Mouse (Mus musculus) left cerebral cortex, adult 9 months (tissue): ENCODE measurements at regions not wholly inside any gene's neighbourhood (a gene's known extent, or its start where the extent isn't known, plus 50 kb on each side); places are given as distances from the start of the nearest gene placed in this dataset.

ENCODE experiments used
- DNase-seq, 2 experiments: peaks; one replicate each; pipeline ENCODE4 v3.0.0; 2022; ENCODE audit warnings: low spot score in 2 of 2

DNA sequence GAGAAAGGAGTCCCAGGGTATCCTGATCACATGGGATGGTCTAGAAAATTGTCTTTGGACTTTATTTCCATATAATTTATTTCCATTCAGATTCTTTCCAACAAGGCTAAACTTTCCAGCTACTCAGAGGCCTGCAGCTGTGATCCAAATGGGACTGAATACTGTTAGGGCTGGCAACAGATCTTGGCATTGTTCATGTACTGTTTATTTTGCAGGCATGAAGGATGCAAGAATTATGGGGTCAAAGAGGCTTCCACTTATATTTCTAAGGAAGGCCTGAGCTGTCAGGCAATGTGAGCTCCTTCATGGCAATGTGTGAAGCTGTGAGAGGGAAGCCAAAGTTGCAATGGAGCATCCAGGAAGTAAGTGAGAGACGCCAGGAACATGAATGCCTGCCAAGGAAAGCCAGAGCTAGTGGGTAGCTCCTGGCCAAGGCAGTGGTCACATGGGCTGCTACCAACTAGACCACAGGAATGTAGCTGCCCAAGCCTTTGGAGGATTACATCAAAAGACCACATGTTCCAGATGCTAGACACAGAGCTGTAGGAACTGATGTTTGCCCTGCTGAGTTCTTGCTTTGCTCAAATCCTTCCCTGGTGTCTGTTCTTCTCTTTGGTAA lies 261.8 kb upstream of the Sox11 start:
- peak in 1 of 2 experiments; percentile 3 for DNase-seq

- peak in 1 of 2 experiments; percentile 67 for DNase-seq
Observed at GRCm38 (mm10) chr12:27599149-27599548, 256.8 kb upstream of the Sox11 start.

DNA sequence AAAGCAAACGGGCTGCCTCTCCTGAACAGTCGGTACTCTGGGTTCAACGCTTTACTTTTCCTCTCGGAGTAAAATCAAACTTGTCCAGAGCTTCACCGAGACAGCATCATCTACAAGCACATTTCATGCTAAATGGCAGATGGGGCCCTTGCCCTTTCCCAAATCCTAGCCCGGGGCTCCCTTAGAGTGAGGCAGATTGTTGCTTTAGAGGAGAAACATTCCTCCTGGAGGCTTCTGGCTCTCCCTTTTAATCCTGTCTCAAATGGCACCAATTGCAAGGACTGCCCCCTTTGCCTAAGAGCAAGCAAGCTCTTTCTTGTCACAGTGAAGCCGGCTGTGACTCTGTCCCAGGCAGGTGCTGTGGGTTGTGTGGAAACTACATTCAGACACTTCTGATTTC lies 255.5 kb upstream of the Sox11 start:
- no peak for DNase-seq

DNA sequence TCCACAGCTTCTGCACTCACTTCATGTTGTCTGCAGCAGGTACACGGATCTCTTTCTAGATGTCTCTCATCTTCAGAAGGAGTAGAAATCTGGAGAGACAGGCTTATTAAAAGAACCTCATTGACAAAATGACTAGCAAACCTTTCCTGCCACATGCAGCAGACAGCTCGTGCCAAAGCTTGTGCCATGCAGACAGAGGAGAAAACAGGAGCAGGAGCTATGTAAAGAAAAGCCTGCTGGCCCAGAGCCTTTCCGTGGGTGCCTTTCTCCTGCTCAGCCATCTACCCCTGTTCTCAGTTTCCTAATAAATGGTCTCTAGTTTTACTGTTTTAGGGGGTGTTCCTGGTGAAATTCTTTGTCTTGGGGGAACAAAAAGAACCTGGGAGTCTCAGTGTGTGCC lies 254.9 kb upstream of the Sox11 start:
- DNase-seq: no peak

GRCm38 (mm10) chr12:27595576-27595975 lies 253.2 kb upstream of the Sox11 start:
- DNase-seq: no peak

DNA sequence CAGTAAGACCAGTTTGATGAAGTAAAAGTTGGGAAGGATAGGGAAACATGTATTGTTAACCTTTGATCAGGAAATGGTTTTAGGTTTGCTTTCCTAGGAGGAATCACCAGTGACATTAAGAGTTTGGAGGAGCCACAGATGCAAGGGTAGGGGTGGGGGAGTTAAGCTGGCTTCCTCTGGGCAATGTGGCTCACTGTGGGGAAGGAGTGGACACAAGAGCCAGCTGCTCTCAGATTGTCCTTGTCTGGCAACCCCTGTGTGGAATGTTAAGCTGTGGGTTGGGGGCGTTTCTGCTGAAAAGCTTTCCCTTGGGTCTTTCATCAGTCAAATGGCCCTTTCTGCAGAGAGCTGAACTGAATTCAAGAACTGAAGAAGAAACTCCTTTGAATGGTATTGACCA lies 251.1 kb upstream of the Sox11 start:
- no peak for DNase-seq

DNA sequence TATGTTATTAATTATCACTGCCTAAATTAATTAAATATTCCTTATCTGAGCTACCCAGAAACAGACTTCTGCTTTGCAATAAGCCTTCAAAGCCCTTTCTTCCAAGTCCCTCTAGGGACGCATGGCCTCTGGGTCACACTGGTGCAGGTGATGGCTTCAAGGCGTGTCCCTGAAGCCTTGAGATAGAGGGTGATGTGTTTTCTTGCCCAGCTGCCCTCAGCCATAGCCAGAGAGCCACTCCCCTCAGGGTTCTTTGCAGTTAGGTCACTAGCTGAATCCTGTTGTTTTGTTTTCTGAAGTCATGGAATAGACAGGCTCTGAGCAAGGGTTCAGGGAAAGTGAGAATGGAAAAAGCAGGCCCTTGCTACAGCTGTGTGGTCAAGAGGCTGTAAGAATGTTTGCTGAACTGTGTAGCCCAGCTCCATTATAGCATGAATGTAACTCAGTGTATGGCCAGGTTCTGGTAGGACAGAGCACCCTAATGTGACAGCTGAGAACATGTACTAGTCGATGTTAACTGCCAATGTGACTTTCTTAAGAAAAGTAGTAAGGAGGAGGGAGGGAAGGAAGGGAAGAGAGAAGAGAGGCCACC lies 233.8 kb upstream of the Sox11 start:
- no peak for DNase-seq

GRCm38 (mm10) chr12:27575629-27576028 lies 233.3 kb upstream of the Sox11 start:
- no peak for DNase-seq

DNA sequence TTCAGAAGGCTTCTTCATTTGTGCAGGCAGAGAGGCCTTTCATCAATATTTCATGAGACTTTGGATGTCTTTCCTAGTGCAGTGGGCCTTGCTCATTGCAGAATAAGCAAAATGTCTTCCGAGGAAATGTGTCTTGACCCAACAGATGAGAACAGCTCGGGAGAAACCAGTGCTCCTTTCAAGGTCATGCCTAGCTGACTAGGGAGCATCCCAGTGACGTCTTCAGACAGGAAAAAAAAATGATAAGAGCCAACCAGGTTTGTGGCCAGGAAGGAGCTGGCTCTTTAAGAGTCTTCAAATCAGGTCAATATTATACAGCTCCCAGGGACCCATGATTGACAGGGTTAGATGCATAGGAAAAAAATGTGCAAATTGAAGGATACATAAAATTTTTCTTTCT lies 224.9 kb upstream of the Sox11 start:
- DNase-seq: no peak

DNA sequence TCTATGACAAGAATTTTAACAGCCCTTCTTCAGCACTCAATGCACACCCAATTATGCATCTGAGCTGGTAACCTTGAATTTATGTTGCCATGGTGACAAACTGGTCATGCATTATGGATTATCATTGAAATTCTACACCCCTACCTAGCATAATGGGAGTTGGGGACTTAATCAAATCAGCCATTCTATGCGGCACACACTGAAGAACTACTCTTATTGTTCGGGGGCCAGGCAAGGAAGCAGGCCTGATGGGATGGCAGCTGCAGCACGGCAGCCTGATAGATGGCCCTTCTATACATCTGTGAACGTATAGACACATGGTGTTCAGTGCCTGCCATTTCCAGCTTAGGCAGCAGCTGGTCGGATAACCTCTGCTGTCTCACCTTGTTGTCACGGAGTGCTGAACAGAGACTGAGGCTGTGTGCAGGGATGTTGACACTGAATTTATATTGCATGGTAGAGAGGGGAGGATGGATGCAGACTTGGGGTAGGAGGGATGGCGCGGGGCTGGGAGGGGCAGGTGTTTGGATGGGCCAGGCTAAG lies 223.7 kb upstream of the Sox11 start:
- no peak for DNase-seq

DNA sequence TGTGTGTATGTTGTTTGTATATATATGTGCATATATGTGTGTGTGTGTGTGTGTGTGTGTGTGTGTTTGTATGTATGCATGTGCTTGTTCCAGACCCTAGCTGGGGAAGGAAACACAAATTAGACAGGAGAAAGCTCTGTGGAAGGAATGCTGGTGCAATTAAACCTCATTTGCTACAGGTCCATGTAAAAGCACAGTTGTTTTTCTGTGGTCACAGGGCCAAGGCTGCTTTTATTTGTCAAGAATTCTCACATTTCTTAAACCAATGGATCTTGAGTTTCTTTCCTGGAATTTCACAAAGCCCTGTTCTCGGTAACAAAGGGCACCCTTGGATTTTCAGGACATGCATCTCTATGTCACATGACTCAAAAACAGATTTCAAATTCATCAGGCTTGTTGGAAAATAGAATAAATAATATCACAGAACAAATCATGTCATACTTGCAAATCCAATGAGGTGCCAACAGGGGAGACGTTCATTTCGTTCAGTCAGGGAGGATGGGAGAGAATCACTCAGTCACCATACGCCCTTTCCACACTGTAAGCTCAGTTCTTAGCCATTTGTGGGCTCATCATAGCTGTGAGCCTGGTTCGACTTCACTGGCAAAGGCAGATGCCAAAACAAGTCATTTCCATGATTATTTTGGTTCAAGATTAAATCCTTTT lies 222.4 kb upstream of the Sox11 start:
- DNase-seq: no peak

GRCm38 (mm10) chr12:27563900-27564299 lies 221.5 kb upstream of the Sox11 start:
- no peak for DNase-seq

DNA sequence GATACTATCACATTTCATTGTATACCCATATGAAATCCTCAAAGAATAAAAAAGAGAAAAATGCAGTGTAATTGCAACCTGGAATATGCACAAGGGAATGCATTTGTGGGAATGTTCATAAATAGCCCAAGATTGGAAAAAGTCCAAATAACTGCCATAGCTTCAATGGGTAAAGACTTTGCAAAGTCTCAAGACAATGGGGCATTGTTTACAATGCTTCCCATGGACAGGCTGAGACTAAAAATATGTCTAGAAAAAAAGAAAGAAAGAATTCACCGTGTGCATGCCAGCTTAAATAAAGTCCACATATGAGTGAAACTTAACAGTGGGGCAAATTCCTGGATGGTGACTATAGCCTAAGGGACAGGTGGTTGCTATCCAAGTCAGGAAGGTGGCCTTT lies 210.4 kb upstream of the Sox11 start:
- DNase-seq: no peak

DNA sequence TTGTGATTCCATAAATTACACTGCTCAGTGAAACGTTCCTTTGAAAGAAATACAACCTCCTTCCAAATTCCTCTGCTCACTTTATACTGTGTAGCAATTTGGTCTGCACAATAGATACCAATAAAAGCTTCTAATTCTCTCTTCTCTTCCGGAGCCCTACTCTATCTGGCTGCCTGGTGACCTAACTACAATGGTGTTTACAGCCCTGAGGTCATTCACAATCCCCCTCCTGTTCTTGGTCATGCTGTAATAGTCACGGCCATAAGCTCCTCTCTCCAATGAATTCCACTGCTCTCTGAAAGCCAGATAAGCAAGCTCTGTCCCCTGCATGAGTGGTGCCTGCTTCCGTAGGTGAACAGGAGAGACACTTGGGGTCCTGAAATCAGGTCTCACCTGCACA lies 195.8 kb upstream of the Sox11 start:
- no peak for DNase-seq

DNA sequence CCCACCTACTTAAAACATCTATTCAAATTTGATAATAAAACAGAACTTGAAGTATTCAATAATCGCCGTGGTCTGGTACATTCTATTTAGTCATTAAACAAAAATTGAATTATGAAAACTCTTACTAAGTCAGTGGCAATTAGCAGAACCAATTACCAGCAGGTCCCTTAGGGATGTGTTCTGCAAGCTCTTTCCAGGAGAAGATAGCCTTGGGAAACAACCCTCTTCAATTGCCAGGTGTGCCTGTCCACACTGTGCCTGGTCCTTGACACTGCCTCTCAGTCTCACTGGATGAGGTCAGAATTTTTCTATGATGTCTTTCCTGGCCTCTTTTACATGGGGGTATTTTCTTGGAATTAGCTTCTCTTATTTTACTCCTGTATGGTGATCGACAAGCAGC lies 195.1 kb upstream of the Sox11 start:
- no peak for DNase-seq

- DNase-seq: no peak
Observed at GRCm38 (mm10) chr12:27537017-27537416, 194.6 kb upstream of the Sox11 start.

- no peak for DNase-seq
Observed at GRCm38 (mm10) chr12:27525604-27526003, 183.2 kb upstream of the Sox11 start.

DNA sequence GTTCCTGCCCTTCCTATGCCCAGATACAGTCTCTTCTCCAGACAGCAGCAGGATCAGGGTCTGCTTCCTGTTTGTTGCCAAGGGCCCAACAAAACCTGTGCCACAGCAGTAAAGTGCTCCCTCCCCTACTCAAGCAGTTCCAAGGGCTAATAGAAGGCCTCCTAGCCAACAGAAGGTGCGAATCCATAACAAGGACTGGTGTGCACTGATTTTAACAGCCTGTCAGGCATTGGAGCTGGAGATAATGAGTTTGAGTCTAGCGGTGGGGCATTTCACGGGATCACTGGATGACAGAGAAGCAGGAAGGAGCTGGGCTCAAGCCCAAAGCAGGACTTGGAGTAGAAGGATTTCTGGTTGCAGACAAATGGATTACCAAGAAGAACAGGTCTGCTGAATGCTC lies 170.9 kb upstream of the Sox11 start:
- no peak for DNase-seq

DNA sequence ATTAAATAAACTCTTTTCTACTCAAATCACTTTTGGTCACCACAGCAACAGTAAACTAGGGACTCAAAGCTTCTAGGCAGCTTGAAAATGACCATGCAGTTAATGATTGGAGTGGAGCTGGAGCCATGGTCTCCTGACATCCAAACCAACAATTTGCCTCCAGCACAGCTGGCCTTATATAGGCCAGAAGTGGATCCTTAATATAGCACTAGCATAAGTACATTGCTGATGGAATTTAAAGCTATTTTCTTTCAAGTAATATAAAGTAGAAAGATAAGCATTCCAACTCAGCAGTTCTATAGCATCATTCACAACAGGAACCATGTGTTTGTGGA lies 165.8 kb upstream of the Sox11 start:
- DNase-seq: no peak

DNA sequence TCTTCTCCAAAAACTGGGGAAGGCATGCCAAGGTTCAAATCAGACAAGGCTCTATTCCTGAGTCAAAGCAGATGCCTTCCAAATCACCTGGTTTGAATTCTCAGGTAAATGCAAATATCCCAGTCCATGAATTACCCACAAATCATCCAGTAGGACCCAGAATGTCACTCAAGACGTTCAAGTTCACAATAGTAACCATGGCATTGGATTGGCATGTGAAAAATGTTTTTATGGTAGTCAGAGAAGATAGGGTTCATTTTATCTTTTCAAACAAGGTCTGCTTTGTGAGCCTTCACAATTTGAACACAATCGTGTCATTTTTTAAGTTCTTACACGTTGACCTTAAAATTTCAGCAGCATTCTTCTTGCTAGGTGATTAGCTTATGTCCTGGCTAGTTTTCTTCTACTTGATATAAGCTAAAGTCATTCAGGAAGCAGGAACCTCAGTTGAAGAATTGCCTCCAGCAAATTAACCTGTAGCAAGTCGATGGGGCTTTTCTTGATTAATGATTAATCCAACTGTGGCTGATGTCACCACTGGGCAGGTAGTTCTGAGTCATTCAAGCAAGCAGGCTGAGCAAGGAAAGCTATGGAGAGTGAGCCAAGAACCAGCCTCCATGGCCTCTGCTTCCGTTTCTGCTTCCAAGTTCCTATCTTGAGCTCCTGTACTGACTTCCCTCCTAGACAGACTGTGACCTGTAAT lies 165.3 kb upstream of the Sox11 start:
- no peak for DNase-seq

- DNase-seq: no peak
Observed at GRCm38 (mm10) chr12:27502716-27503486, 160.5 kb upstream of the Sox11 start.

DNA sequence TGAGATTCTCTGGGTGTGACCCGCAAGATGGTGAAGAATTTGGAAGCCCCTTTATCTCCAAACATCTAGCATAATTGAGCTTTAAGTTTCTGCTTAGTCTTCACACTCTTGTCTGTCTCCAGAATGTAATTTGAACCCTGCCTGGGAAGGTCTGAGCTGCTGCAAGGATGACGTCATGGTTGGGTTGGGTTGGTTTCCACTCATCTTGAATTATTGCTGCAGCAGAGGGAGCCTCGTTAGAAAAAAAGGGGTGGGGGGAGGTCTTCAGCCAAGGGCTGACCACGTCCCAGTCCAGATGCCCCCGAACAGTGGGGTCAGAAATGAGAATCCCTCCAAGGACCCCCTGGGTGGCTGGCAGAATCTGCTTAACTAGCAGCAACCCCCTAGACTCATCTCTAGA lies 158.1 kb upstream of the Sox11 start:
- DNase-seq: no peak
